Mouse (Mus musculus) embryonic facial prominence, embryonic 14.5 days (tissue): ENCODE data around the gene Klhdc7b. TPM values are rescaled to one million over a fixed set of nuclear protein-coding genes. Genes with fewer than 3 reads are reported as not detected.
"Not testable (repeated sequence)": the region's sequence is repeated elsewhere in the genome, so short reads cannot be mapped to it uniquely, and the experiment has no call there.

Experiments used
- ATAC-seq: fragments of 200-750 bp; cut with Nextera tagmentation; 2 replicates; pipeline ENCODE4 v1.8.0; 2017; ENCODE audit warnings: low read depth, moderate number of reproducible peaks, moderate TSS enrichment
- DNase-seq: peaks from one replicate; pipeline ENCODE4 v3.0.0-alpha.2; 2015; ENCODE audit warnings: low spot score
- H3K27ac ChIP-seq: fragments of 300-500 bp; sonication (generic); replicated peaks from 2 replicates; pipeline ENCODE4 v1.5.1; 2014; ENCODE audit warnings: low read depth, mild to moderate bottlenecking, low read length, moderate library complexity
- H3K27me3 ChIP-seq: fragments of 300-500 bp; sonication (generic); replicated peaks from 2 replicates; pipeline ENCODE4 v1.6.1; 2014; ENCODE audit warnings: low read length; ENCODE audit not compliant: control insufficient read depth, insufficient read depth
- H3K36me3 ChIP-seq: fragments of 300-500 bp; sonication (generic); 2 replicates; pipeline ENCODE4 v1.6.1; 2014; ENCODE audit warnings: low read length, mixed read lengths; ENCODE audit not compliant: control insufficient read depth, insufficient read depth
- H3K4me1 ChIP-seq: fragments of 300-500 bp; sonication (generic); 2 replicates; pipeline ENCODE4 v1.6.1; 2014; ENCODE audit warnings: antibody characterized with exemption, low read length; ENCODE audit not compliant: control insufficient read depth, insufficient read depth
- H3K4me2 ChIP-seq: fragments of 300-500 bp; sonication (generic); 2 replicates; pipeline ENCODE4 v1.6.1; 2014; ENCODE audit warnings: low read depth, mild to moderate bottlenecking, low read length, moderate library complexity, mixed read lengths
- H3K4me3 ChIP-seq: fragments of 300-500 bp; sonication (generic); 2 replicates; pipeline ENCODE4 v1.5.1; 2014; ENCODE audit warnings: low read depth, mild to moderate bottlenecking, low read length
- H3K9ac ChIP-seq: fragments of 300-500 bp; sonication (generic); 2 replicates; pipeline ENCODE4 v1.6.1; 2014; ENCODE audit warnings: low read depth, mild to moderate bottlenecking, low read length, moderate library complexity, mixed read lengths
- H3K9me3 ChIP-seq: fragments of 300-500 bp; sonication (generic); 2 replicates; pipeline ENCODE4 v1.6.1; 2016; ENCODE audit warnings: low read length; ENCODE audit not compliant: control insufficient read depth
- WGBS: fragments of 180-500 bp; shearing (Covaris S2); extraction: QIAGEN DNeasy Blood & Tissue Kit; methylation state at CpG from one replicate; pipeline ENCODE4 v1.1.7; 2014; 5-methylcytosine and 5-hydroxymethylcytosine counted together
- polyA plus RNA-seq: library from polyadenylated mRNA; unstranded; fragments of >200 nt; fragmentation: Nextera tagmentation; extraction: Ambion mirVana; gene quantifications from 2 replicates; pipeline ENCODE4 v1.2.1, GENCODE M21; 2014

Klhdc7b gene
- polyA plus RNA-seq, 1 experiment from 2014 or later = not detected

DNA sequence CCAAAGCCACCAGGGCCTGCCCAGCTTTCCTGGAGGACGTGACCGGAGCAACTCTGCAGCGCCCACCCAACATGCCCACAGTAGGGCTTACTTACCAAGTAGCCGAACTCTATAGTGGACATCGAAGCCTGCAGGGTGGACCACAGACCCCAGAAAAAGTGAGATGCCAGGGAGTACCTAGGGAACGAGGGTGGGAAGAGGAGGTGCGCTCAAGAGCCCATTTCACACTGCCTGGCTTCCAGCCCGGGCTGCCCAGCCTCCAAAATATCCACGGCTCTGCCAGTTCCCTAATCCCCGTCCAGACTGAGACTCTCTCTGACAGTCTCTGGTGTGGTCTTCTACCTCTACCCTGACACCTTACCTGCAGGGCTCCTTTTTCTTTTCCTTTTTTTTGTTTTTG, 42.0 kb downstream of the Klhdc7b start:
- no peak overlapping the region for H3K27ac ChIP-seq
- H3K9me3 ChIP-seq = no peaks in the 10 kb centered on the region
- no peaks in the 10 kb centered on the region for H3K27me3 ChIP-seq
- H3K4me2 ChIP-seq = no peak overlapping the region
- H3K4me3 ChIP-seq = no peak overlapping the region
- H3K4me1 ChIP-seq = peaks cover 13% of the 10 kb centered on the region
- DNase-seq (no peak), ATAC-seq (no peak)
- H3K9ac ChIP-seq = no peak overlapping the region
- peaks cover 27% of the 10 kb centered on the region for H3K36me3 ChIP-seq
- 96% methylated on average over 10 of the region's 10 CpGs for WGBS

DNA sequence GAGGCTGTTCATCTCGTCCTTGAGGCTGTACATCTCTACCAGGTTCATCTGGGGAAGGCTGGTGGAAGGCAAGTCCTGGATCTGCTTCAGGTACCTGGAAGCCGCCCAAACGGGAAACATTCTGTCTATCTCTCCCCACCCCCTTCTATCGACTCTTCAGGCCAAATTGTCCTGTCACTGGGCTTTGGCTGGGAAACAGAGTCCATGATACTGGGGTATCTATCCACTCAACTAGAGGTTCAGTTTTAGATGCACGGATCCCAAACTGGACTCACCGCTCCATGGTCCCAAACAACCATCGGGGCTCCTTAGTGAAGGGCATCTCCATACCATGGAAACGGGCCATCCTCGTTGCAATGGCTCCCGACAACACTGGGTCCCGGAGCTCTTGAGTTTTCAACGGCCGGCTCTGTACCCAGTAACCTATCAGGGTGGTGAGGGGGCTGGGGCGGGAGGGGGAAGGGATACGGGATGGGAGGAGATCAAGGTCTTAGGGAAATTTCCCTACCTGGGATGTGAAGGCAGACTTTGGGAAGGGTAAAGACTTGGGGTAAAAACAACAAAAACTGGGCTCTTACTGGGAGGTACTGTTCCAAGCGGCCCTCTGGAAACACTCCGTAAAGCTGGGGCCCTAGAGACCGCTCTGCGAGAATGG, 43.5 kb downstream of the Klhdc7b start:
- Histone ChIP-seq H3K4me1 (peaks cover 13% of the 10 kb centered on the region), H3K9me3 (no peaks in the 10 kb centered on the region), H3K36me3 (peaks cover 27% of the 10 kb centered on the region), H3K27ac (no peak overlapping the region), H3K4me2 (peak overlapping the region; percentile 80), H3K27me3 (no peaks in the 10 kb centered on the region), H3K4me3 (peak overlapping the region; percentile 70), H3K9ac (peak overlapping the region; percentile 80)
- 84% methylated on average over 19 of the region's 19 CpGs for WGBS
- ATAC-seq = no peak
- DNase-seq = no peak

DNA sequence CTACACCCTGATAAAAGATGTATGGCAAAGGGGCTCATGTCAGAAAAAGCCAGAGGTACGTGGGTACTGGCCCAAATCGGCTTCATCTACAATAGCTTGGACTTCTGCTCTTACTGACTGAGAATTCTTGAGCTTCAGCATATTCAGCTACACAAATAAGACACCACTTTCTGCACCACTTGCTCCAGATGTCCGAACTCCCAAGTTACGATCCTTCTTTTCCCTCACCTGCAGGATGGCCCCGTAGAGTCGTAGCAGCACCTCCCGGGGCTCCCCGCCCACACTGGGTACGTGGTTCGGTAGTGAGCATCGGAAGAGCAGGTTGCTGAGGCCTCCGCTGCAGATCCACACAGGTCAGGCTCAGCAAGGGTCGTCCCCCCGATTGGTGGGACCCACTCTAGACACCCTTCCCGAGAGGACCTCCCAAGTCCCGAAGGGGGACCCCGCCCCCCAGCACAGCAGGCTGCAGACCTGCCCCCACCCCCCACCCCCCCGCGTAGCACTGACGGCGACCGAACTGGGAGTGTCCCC, 44.2 kb downstream of the Klhdc7b start:
- 5% methylated on average over 16 of the region's 22 CpGs for WGBS
- H3K27ac ChIP-seq = peak overlapping the region; percentile 95; the same call in 1 of the 2 replicates
- no peak for DNase-seq

DNA sequence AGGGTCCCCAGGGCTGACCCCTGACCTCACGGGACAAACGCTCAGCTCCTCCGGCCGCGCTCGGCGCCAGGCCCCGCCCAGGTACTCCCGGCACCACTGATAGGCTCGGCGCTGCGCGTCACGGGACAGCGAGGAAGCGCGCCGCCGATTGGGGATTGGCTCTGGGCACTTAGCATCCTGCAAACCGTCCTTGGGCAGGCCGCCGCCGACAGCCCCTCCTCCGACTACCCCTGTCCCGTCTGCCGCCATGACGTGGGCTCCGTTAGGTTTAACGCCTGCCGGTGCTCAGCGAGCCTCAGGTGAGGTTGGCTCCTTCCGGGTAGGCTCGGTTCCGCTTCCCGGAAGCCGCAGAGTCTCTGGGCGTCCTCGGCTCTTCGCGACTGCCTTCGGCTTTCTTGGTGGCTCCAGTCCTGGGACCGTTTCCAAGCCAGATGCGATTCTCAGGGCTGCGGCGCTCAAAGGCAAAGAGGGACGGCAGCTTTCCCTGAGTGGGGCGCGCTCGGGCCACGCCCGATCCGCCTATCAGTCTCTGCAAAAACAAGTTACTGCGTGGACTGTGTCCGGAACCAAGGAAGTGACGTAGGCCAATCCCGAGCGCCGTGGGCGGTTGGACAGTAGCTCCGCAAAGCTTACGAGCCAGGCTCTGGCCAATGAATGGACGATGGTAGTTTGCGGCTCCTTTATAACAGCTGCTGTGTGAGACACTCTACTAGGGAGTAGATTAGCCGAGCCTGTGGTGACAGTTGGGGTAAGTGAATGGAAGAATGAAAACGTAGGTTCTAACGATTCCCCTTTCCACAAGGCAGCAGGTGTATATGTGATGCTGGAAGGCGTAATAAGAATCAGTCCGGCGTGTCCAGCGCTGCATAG, 44.9 kb downstream of the Klhdc7b start, which contains the start of the genes C730034F03Rik, Gm44502 and Chkb:
TSS of gene C730034F03Rik (plus strand) at position 238 of the 870 bp plus-strand sequence.
TSS of gene Gm44502 (minus strand) at position 345 of the 870 bp plus-strand sequence.
TSS of gene Chkb (minus strand) at position 557 of the 870 bp plus-strand sequence.
- Histone ChIP-seq H3K4me1 (peaks cover 13% of the 10 kb centered on the region), H3K4me3 (peak within 1 kb of the TSS; percentile 70), H3K27ac (peak within 1 kb of the TSS; percentile 95), H3K4me2 (peak within 1 kb of the TSS; percentile 80), H3K27me3 (no peaks in the 10 kb centered on the region), H3K9ac (peak within 1 kb of the TSS; percentile 80), H3K36me3 (peaks cover 27% of the 10 kb centered on the region), H3K9me3 (no peaks in the 10 kb centered on the region)
- DNase-seq (peak; percentile 98), ATAC-seq (peak; percentile 94)
- WGBS = 1% methylated on average over 48 of the region's 70 CpGs

More for the DNA sequence above, 44.2 kb downstream of the Klhdc7b start:
- peaks cover 27% of the 10 kb centered on the region for H3K36me3 ChIP-seq
- peak overlapping the region; percentile 80 for H3K9ac ChIP-seq
- H3K4me1 ChIP-seq = peaks cover 13% of the 10 kb centered on the region
- H3K4me2 ChIP-seq = peak overlapping the region; percentile 80
- no peaks in the 10 kb centered on the region for H3K9me3 ChIP-seq
- ATAC-seq = no peak
- no peaks in the 10 kb centered on the region for H3K27me3 ChIP-seq
- peak overlapping the region; percentile 70 for H3K4me3 ChIP-seq

DNA sequence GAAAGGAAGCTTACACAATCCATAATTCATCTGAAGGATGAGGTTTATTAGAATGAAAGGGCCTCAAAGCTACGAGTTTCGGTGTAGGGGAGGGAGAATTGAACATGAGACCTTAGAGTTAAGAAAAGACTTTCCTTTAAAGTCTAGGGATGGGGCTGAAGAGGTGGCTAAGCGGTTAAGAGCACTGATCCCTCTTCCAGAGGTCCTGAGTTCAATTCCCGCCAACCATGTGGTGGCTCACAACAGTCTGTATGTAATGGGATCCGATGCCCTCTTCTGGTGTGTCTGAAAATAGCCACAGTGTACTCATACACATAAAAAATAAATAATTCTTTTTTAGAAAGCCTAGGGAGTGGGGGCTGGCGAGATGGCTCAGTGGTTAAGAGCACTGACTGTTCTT, 45.6 kb downstream of the Klhdc7b start:
- Histone ChIP-seq H3K27me3 (no peaks in the 10 kb centered on the region), H3K4me3 (peak overlapping the region; percentile 70), H3K27ac (peak overlapping the region; percentile 95), H3K4me2 (peak overlapping the region; percentile 80), H3K36me3 (peaks cover 27% of the 10 kb centered on the region), H3K9ac (peak overlapping the region; percentile 80; the same call in 1 of the 2 replicates), H3K9me3 (no peaks in the 10 kb centered on the region), H3K4me1 (peaks cover 13% of the 10 kb centered on the region)
- no peak for ATAC-seq
- no peak for DNase-seq
- 41% methylated on average over 6 of the region's 6 CpGs for WGBS

DNA sequence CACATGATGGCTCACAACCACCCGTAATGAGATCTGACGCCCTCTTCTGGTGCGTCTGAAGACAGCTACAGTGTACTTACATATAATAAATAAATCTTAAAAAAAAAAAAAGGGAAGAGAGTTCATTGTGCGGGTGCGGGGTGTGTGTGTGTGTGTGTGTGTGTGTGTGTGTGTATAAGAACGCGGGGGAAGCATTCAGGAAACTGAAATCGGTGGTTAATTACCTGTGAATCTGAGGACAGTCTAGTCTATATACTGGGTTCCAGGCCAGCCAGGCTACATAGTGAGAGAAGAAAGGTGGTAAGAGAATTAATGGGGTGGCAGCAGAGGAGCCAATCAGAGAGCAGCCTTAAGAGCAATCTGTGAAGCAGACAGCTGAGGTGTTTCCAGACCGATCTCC, 46.1 kb downstream of the Klhdc7b start:
- ATAC-seq, DNase-seq, H3K27me3 ChIP-seq, H3K27ac ChIP-seq, H3K9ac ChIP-seq, H3K4me2 ChIP-seq, H3K9me3 ChIP-seq, H3K4me3 ChIP-seq: not testable (repeated sequence)
- Histone ChIP-seq H3K4me1 (peaks cover 13% of the 10 kb centered on the region), H3K36me3 (peaks cover 24% of the 10 kb centered on the region)
- WGBS = 98% methylated on average over 6 of the region's 9 CpGs

DNA sequence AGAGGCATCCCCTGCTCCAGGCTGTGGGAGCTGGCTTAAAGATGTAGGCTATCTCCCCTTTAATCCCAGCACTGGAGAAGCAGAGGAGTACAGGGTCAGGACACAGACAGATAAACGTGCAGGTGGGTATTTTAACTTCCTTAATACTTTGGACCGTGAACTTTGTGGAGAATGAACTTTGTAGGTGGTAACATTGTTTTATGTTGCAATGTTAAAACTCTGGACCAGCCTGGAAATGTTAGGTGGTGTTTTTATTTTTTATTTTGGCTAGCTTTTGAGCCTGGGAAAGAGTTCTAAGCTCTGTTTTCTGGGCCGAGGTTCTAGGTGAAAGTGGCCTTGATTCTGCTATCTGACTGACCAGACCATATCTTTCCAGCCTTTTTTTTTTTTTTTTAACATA, 46.6 kb downstream of the Klhdc7b start:
- DNase-seq = no peak
- Histone ChIP-seq H3K9me3 (no peaks in the 10 kb centered on the region), H3K4me1 (peaks cover 13% of the 10 kb centered on the region), H3K36me3 (peaks cover 19% of the 10 kb centered on the region), H3K27ac (no peak overlapping the region), H3K4me3 (no peak overlapping the region), H3K4me2 (no peak overlapping the region), H3K27me3 (no peaks in the 10 kb centered on the region), H3K9ac (no peak overlapping the region)
- no peak for ATAC-seq
- WGBS = 86% methylated on average over 3 of the region's 3 CpGs

DNA sequence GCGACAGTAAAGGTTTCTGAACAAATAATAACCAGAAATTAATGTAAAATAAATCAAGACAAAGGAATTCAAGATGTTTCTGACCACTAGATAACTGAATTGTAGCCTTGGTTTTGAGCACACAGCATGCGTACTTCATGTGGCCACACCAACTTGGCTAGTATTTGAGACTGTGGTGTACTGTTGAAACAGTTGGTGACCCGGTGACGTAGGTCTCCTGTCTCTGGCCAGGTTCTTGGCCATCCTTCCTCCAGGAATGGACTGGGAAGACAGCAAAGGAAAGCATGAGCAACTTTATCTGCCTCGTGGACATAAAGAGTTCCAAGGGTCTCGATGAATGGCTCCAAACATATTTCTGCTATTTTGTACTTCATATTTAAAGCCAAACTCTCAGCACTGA, 47.1 kb downstream of the Klhdc7b start:
- no peaks in the 10 kb centered on the region for H3K9me3 ChIP-seq
- H3K4me1 ChIP-seq = peaks cover 13% of the 10 kb centered on the region
- no peak overlapping the region for H3K9ac ChIP-seq
- no peak for DNase-seq
- H3K36me3 ChIP-seq = peaks cover 13% of the 10 kb centered on the region
- H3K4me2 ChIP-seq = no peak overlapping the region
- no peaks in the 10 kb centered on the region for H3K27me3 ChIP-seq
- no peak for ATAC-seq
- H3K4me3 ChIP-seq = no peak overlapping the region
- 89% methylated on average over 6 of the region's 6 CpGs for WGBS
- H3K27ac ChIP-seq = no peak overlapping the region
